Mouse (Mus musculus) kidney, embryonic 14.5 days (tissue): ENCODE measurements around the gene Grtp1. TPM values are rescaled to one million over a fixed set of nuclear protein-coding genes. Genes with fewer than 3 reads are reported as not detected.
A peak's percentile ranks its signal among the peaks of the same experiment; 100 is the strongest.

Experiments
- ATAC-seq: fragments of 200-750 bp; cut with Nextera tagmentation; 2 replicates; pipeline ENCODE4 v1.8.0; 2017; ENCODE audit warnings: moderate number of reproducible peaks, mild to moderate bottlenecking, moderate TSS enrichment, moderate library complexity; ENCODE audit not compliant: low FRiP score, low TSS enrichment
- H3K27ac ChIP-seq: fragments of 300-500 bp; sonication (generic); 2 replicates; pipeline ENCODE4 v1.5.1; 2014; ENCODE audit warnings: low read depth, mild to moderate bottlenecking, low read length, moderate library complexity, mixed read lengths
- H3K27me3 ChIP-seq: fragments of 300-500 bp; sonication (generic); 2 replicates; pipeline ENCODE4 v1.6.1; 2014; ENCODE audit warnings: mild to moderate bottlenecking, low read length; ENCODE audit not compliant: control insufficient read depth, insufficient read depth
- H3K36me3 ChIP-seq: fragments of 300-500 bp; sonication (generic); 2 replicates; pipeline ENCODE4 v1.6.1; 2014; ENCODE audit warnings: low read length, mixed read lengths; ENCODE audit not compliant: control insufficient read depth, insufficient read depth
- H3K4me1 ChIP-seq: fragments of 300-500 bp; sonication (generic); 2 replicates; pipeline ENCODE4 v1.6.1; 2014; ENCODE audit warnings: low read length, mixed read lengths; ENCODE audit not compliant: control insufficient read depth, insufficient read depth
- H3K4me2 ChIP-seq: fragments of 300-500 bp; sonication (generic); replicated peaks from 2 replicates; pipeline ENCODE4 v1.6.1; 2014; ENCODE audit warnings: low read depth, mild to moderate bottlenecking, low read length
- H3K4me3 ChIP-seq: fragments of 300-500 bp; sonication (generic); 2 replicates; pipeline ENCODE4 v1.5.1; 2014; ENCODE audit warnings: mild to moderate bottlenecking, low read length
- H3K9ac ChIP-seq: fragments of 300-500 bp; sonication (generic); 2 replicates; pipeline ENCODE4 v1.6.1; 2014; ENCODE audit warnings: low read depth, mild to moderate bottlenecking, low read length, moderate library complexity
- H3K9me3 ChIP-seq: fragments of 300-500 bp; sonication (generic); 2 replicates; pipeline ENCODE4 v1.6.1; 2016; ENCODE audit warnings: low read length; ENCODE audit not compliant: control insufficient read depth
- WGBS: fragments of 180-500 bp; shearing (Covaris S2); extraction: QIAGEN DNeasy Blood & Tissue Kit; methylation state at CpG from one replicate; pipeline ENCODE4 v1.1.7; 2014; 5-methylcytosine and 5-hydroxymethylcytosine counted together
- polyA plus RNA-seq: library from polyadenylated mRNA; unstranded; fragments of >200 nt; fragmentation: Nextera tagmentation; extraction: Ambion mirVana; gene quantifications from 2 replicates; pipeline ENCODE4 v1.2.1, GENCODE M21; 2014

Gene Grtp1
- polyA plus RNA-seq, 1 experiment from 2014 or later: 19.7 TPM

GRCm38 (mm10) chr8:13199385-13200061 is 897 bp downstream of the Grtp1 start:
- Histone ChIP-seq H3K4me1 (peaks cover 6% of the 10 kb centered on the region; the same call in 1 of the 2 replicates), H3K4me2 (peak overlapping the region; percentile 88), H3K36me3 (no peaks in the 10 kb centered on the region), H3K9ac (peak overlapping the region; percentile 78; the same call in 1 of the 2 replicates), H3K27ac (no peak overlapping the region), H3K9me3 (no peaks in the 10 kb centered on the region), H3K27me3 (peaks cover 28% of the 10 kb centered on the region), H3K4me3 (peak overlapping the region; percentile 87)
- ATAC-seq: 0 out of 2 replicates have a peak, but pooled peaks have one; percentile 13
- WGBS: 25% methylated on average over 14 of the region's 14 CpGs

GRCm38 (mm10) chr8:13197493-13197892 is 2.9 kb downstream of the Grtp1 start:
- no peak overlapping the region for H3K9ac ChIP-seq
- H3K4me3 ChIP-seq: no peak overlapping the region
- ATAC-seq: no peak
- peaks cover 24% of the 10 kb centered on the region for H3K27me3 ChIP-seq
- no peak overlapping the region for H3K4me2 ChIP-seq
- no peaks in the 10 kb centered on the region for H3K9me3 ChIP-seq
- WGBS: 83% methylated on average over 5 of the region's 5 CpGs
- no peak overlapping the region for H3K27ac ChIP-seq
- H3K36me3 ChIP-seq: no peaks in the 10 kb centered on the region
- H3K4me1 ChIP-seq: peaks cover 6% of the 10 kb centered on the region; the same call in 1 of the 2 replicates

- Histone ChIP-seq H3K4me3 (no peak overlapping the region), H3K27ac (no peak overlapping the region), H3K9ac (no peak overlapping the region), H3K27me3 (no peaks in the 10 kb centered on the region), H3K36me3 (no peaks in the 10 kb centered on the region), H3K4me1 (no peaks in the 10 kb centered on the region), H3K4me2 (no peak overlapping the region), H3K9me3 (no peaks in the 10 kb centered on the region)
- ATAC-seq: no peak
- 65% methylated on average over 10 of the region's 10 CpGs for WGBS
Measured at GRCm38 (mm10) chr8:13194818-13195217, 5.6 kb downstream of the Grtp1 start.

GRCm38 (mm10) chr8:13190235-13190634 is 10.2 kb downstream of the Grtp1 start:
- Histone ChIP-seq H3K9ac (no peak overlapping the region), H3K4me2 (no peak overlapping the region), H3K4me3 (no peak overlapping the region), H3K27ac (no peak overlapping the region), H3K9me3 (no peaks in the 10 kb centered on the region), H3K27me3 (no peaks in the 10 kb centered on the region), H3K4me1 (no peaks in the 10 kb centered on the region), H3K36me3 (no peaks in the 10 kb centered on the region)
- 80% methylated on average over 8 of the region's 8 CpGs for WGBS
- no peak for ATAC-seq

- Histone ChIP-seq H3K4me1 (no peaks in the 10 kb centered on the region), H3K27ac (no peak overlapping the region), H3K36me3 (no peaks in the 10 kb centered on the region), H3K9me3 (no peaks in the 10 kb centered on the region), H3K9ac (no peak overlapping the region), H3K4me2 (no peak overlapping the region), H3K27me3 (no peaks in the 10 kb centered on the region), H3K4me3 (no peak overlapping the region)
- ATAC-seq: no peak
- WGBS: 87% methylated on average over 1 of the region's 1 CpGs
Measured at GRCm38 (mm10) chr8:13188857-13189256, 11.6 kb downstream of the Grtp1 start.

- no peaks in the 10 kb centered on the region for H3K27me3 ChIP-seq
- WGBS: 92% methylated on average over 13 of the region's 13 CpGs
- H3K4me3 ChIP-seq: no peak overlapping the region
- no peaks in the 10 kb centered on the region for H3K4me1 ChIP-seq
- no peaks in the 10 kb centered on the region for H3K9me3 ChIP-seq
- no peak for ATAC-seq
- no peak overlapping the region for H3K27ac ChIP-seq
- H3K36me3 ChIP-seq: no peaks in the 10 kb centered on the region
- no peak overlapping the region for H3K4me2 ChIP-seq
- H3K9ac ChIP-seq: no peak overlapping the region
Measured at GRCm38 (mm10) chr8:13188052-13188555, 12.3 kb downstream of the Grtp1 start.

- Histone ChIP-seq H3K4me3 (no peak overlapping the region), H3K27me3 (no peaks in the 10 kb centered on the region), H3K9ac (no peak overlapping the region), H3K9me3 (no peaks in the 10 kb centered on the region), H3K4me2 (no peak overlapping the region), H3K27ac (no peak overlapping the region), H3K4me1 (no peaks in the 10 kb centered on the region), H3K36me3 (no peaks in the 10 kb centered on the region; the same call in 1 of the 2 replicates)
- WGBS: 77% methylated on average over 7 of the region's 7 CpGs
- no peak for ATAC-seq
Measured at GRCm38 (mm10) chr8:13187638-13188037, 12.8 kb downstream of the Grtp1 start.

GRCm38 (mm10) chr8:13187229-13187628 is 13.2 kb downstream of the Grtp1 start:
- no peak for ATAC-seq
- no peak overlapping the region for H3K27ac ChIP-seq
- no peaks in the 10 kb centered on the region for H3K9me3 ChIP-seq
- no peaks in the 10 kb centered on the region; the same call in 1 of the 2 replicates for H3K36me3 ChIP-seq
- no peaks in the 10 kb centered on the region for H3K4me1 ChIP-seq
- no peak overlapping the region for H3K4me3 ChIP-seq
- H3K4me2 ChIP-seq: no peak overlapping the region
- H3K9ac ChIP-seq: no peak overlapping the region
- no peaks in the 10 kb centered on the region for H3K27me3 ChIP-seq
- 77% methylated on average over 9 of the region's 9 CpGs for WGBS

GRCm38 (mm10) chr8:13186819-13187218 is 13.6 kb downstream of the Grtp1 start:
- Histone ChIP-seq H3K4me1 (no peaks in the 10 kb centered on the region), H3K4me2 (no peak overlapping the region), H3K36me3 (no peaks in the 10 kb centered on the region; the same call in 1 of the 2 replicates), H3K27ac (no peak overlapping the region), H3K27me3 (no peaks in the 10 kb centered on the region), H3K9me3 (no peaks in the 10 kb centered on the region), H3K9ac (no peak overlapping the region), H3K4me3 (no peak overlapping the region)
- no peak for ATAC-seq
- WGBS: 85% methylated on average over 8 of the region's 8 CpGs
